8 mouse cellular contexts compared by ENCODE assay signal in genomic region chr9:70140871-70141796, GRCm38 (mm10). TPM values are rescaled to one million over a fixed set of nuclear protein-coding genes. Genes with fewer than 3 reads are reported as not detected.
DNase-seq lines count a peak whose midpoint lies in the region; ATAC-seq and TF ChIP-seq lines count a peak whose summit lies in the region.

No protein-coding gene starts in this region.

- no peaks in the 10 kb centered on the region for H3K9me3 ChIP-seq in heart, embryonic 13.5 days
- H3K9me3 ChIP-seq in kidney, postnatal 0 days (replicated peaks; ENCODE audit: low read length): no peaks in the 10 kb centered on the region
- no peaks in the 10 kb centered on the region for H3K9me3 ChIP-seq in limb, embryonic 15.5 days

- H3K27ac ChIP-seq in embryonic fibroblast, embryonic 13.5 days (ENCODE audit: insufficient read depth, low read length): no peak overlapping the region
- H3K27ac ChIP-seq in heart, embryonic 13.5 days (replicated peaks): peak overlapping the region; percentile 64
- H3K27ac ChIP-seq in kidney, postnatal 0 days: peak overlapping the region; percentile 89
- H3K27ac ChIP-seq in limb, embryonic 15.5 days: no peak overlapping the region; the same call in 1 of the 2 replicates

- no peak for TF ChIP-seq POLR2A in embryonic fibroblast, embryonic 13.5 days (IDR thresholded peaks at IDR 0.05; ENCODE audit: low read depth, low read length)

- ATAC-seq in heart, embryonic 13.5 days (ENCODE audit: extremely low read depth, insufficient number of reproducible peaks, low FRiP score, low TSS enrichment): peak; percentile 75; the same call in 1 of the 2 replicates
- ATAC-seq in kidney, postnatal 0 days (replicated peaks; ENCODE audit: low FRiP score, low read depth): peak; percentile 44; the same call in 1 of the 2 replicates
- peak; percentile 54 for ATAC-seq in limb, embryonic 15.5 days (ENCODE audit: insufficient number of reproducible peaks, low FRiP score, low TSS enrichment, low read depth)

- no peak for TF ChIP-seq CTCF in embryonic fibroblast, embryonic 13.5 days (IDR thresholded peaks at IDR 0.05; ENCODE audit: borderline replicate concordance, insufficient read depth, low read length)
- no peak for TF ChIP-seq CTCF in kidney, postnatal 0 days (IDR thresholded peaks at IDR 0.05; ENCODE audit: low read depth)

- peak; percentile 7 for DNase-seq in 3134 (ENCODE audit: extremely low read depth, insufficient read length, low spot score)
- peak; percentile 73 to 80 for DNase-seq in adrenal gland, postnatal 36 days
- peak; percentile 43 for DNase-seq in kidney, postnatal 0 days (ENCODE audit: low spot score)
- DNase-seq in neural tube, embryonic 10.5 days (ENCODE audit: extremely low spot score, low spot score): peak; percentile 53
- DNase-seq in testis, postnatal 14 days (ENCODE audit: low spot score): peak; percentile 60

- peak overlapping the region; percentile 94 for H3K4me2 ChIP-seq in heart, embryonic 13.5 days
- peak overlapping the region; percentile 97 for H3K4me2 ChIP-seq in kidney, postnatal 0 days (ENCODE audit: low read length)
- H3K4me2 ChIP-seq in limb, embryonic 15.5 days: peak overlapping the region; percentile 96

- no peaks in the 10 kb centered on the region for H3K36me3 ChIP-seq in heart, embryonic 13.5 days
- no peaks in the 10 kb centered on the region for H3K36me3 ChIP-seq in kidney, postnatal 0 days (ENCODE audit: insufficient read depth, low read length)
- H3K36me3 ChIP-seq in limb, embryonic 15.5 days: no peaks in the 10 kb centered on the region

- peak overlapping the region; percentile 86 for H3K9ac ChIP-seq in heart, embryonic 13.5 days
- peak overlapping the region; percentile 60 for H3K9ac ChIP-seq in kidney, postnatal 0 days (ENCODE audit: low read depth, low read length)
- H3K9ac ChIP-seq in limb, embryonic 15.5 days: peak overlapping the region; percentile 33

- peak overlapping the region; percentile 41 for H3K4me3 ChIP-seq in embryonic fibroblast, embryonic 13.5 days (ENCODE audit: insufficient read depth, low read length)
- H3K4me3 ChIP-seq in heart, embryonic 13.5 days: peak overlapping the region; percentile 77
- H3K4me3 ChIP-seq in kidney, postnatal 0 days (replicated peaks; ENCODE audit: low read depth, low read length): peak overlapping the region; percentile 67
- H3K4me3 ChIP-seq in limb, embryonic 15.5 days: peak overlapping the region; percentile 69

- H3K4me1 ChIP-seq in embryonic fibroblast, embryonic 13.5 days (ENCODE audit: control insufficient read depth, insufficient read depth, low read length): peaks cover 3% of the 10 kb centered on the region
- peaks cover 30% of the 10 kb centered on the region for H3K4me1 ChIP-seq in heart, embryonic 13.5 days
- H3K4me1 ChIP-seq in kidney, postnatal 0 days (replicated peaks; ENCODE audit: insufficient read depth, low read length): peaks cover 14% of the 10 kb centered on the region
- peaks cover 25% of the 10 kb centered on the region for H3K4me1 ChIP-seq in limb, embryonic 15.5 days

- H3K27me3 ChIP-seq in heart, embryonic 13.5 days (replicated peaks): peaks cover 16% of the 10 kb centered on the region
- no peaks in the 10 kb centered on the region for H3K27me3 ChIP-seq in kidney, postnatal 0 days (ENCODE audit: insufficient read depth, low read length)
- peaks cover 12% of the 10 kb centered on the region; the same call in 1 of the 2 replicates for H3K27me3 ChIP-seq in limb, embryonic 15.5 days

- WGBS in heart, embryonic 13.5 days: under 1% methylated on average over 87 of the region's 87 CpGs
- WGBS in kidney, postnatal 0 days: under 1% methylated on average over 73 of the region's 87 CpGs
- WGBS in limb, embryonic 15.5 days: under 1% methylated on average over 75 of the region's 87 CpGs

RNA-seq across cellular contexts. Expression of gene Fam81a, which starts 1.2 kb away (rescaled TPM):
- total RNA-seq in adrenal gland, postnatal 36 days (2021): 1 to 10 TPM; 2.8 to 3.1 TPM
- polyA plus RNA-seq in embryonic fibroblast, embryonic 13.5 days (2011; ENCODE audit: insufficient read length, low read depth, missing spikeins): 1.7 and 2.5 TPM in 2 replicates
- 30.2 and 34.9 TPM in 2 replicates for polyA plus RNA-seq in heart, embryonic 13.5 days (2015; fragmentation: Nextera tagmentation; extraction: Ambion mirVana)
- 11.7 and 14.8 TPM in 2 replicates for polyA plus RNA-seq in kidney, postnatal 0 days (2015; fragmentation: Nextera tagmentation; extraction: Ambion mirVana)
- polyA plus RNA-seq in limb, embryonic 15.5 days (2015; fragmentation: Nextera tagmentation; extraction: Ambion mirVana): 8.2 and 8.3 TPM in 2 replicates

Comparison
In these comparisons a context has a peak if more than half of its experiments do, and no peak if none do; other contexts are left out.
1. DNase-seq: peak in every context shown above with its lines; median percentile 76 in adrenal gland, postnatal 36 days; 60 in testis, postnatal 14 days; 53 in neural tube, embryonic 10.5 days; 43 in kidney, postnatal 0 days; 7 in 3134.
2. H3K27ac ChIP-seq: peak in heart, embryonic 13.5 days (single experiment) and kidney, postnatal 0 days (single experiment); none in embryonic fibroblast, embryonic 13.5 days (single experiment) and limb, embryonic 15.5 days (single experiment).
3. H3K9ac ChIP-seq: peak in every context shown above with its lines; median percentile 86 in heart, embryonic 13.5 days; 60 in kidney, postnatal 0 days; 33 in limb, embryonic 15.5 days.
4. Peak in every context shown above with its lines, with median percentiles within 50 percentile points of each other: H3K4me3 ChIP-seq, ATAC-seq and H3K4me2 ChIP-seq.